Mouse (Mus musculus): Measurements from ENCODE around the gene Adk. TPM values are rescaled to one million over a fixed set of nuclear protein-coding genes. Genes with fewer than 3 reads are reported as not detected.

Adk gene
- polyA plus RNA-seq, 1 experiment, result 7.7 TPM

DNA sequence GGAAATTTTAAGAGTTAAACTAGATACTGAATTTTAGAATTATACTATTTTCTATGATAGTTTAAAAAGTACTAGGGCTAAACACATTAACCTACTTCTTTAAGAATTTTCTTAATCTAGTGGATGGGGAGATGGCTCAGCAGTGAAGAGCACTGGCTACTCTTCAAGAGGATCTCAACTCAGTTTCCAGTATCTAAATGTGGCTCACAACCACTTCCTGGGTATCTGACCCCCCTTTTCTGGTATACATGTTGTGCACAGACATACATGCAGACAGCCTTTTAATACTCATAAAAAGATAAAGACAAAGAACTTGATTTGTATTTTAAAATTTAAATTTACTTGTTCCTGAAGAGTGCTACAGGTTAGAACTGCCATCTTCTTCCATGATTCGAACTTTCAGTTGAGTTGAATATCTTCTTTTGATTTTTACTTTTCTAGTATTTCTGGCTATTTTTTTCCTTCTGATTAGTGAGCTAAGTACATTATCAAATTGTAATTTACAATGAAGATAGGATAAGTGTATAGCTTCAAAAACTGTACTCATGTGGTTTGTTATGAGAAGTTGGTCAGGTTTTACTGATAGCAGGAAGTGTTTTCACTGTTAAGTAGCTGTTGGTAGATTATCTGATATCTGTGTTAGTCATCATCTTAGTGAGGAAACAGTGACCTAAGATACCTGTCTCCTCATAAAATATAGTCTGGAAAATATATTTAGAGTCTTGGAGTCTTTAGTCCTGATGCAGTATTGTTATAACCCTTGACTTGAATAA is 121.8 kb downstream of the Adk start:
- no peak for DNase-seq (ENCODE audit: low read depth in 1 of 2, low spot score in 2 of 2)
- WGBS, result 85% methylated on average over 1 of the region's 1 CpGs
- no peak for TF ChIP-seq CTCF (IDR thresholded peaks at IDR 0.05; ENCODE audit: extremely low read depth, insufficient read depth, insufficient read length, insufficient replicate concordance)
- no peak for TF ChIP-seq POLR2A (IDR thresholded peaks at IDR 0.05; ENCODE audit: low read depth, low read length)
- H3K27ac ChIP-seq (ENCODE audit: insufficient read depth, low read length), result no peak overlapping the region
- no peaks in the 10 kb centered on the region for H3K4me1 ChIP-seq (ENCODE audit: control insufficient read depth, insufficient read depth, insufficient read length)
- no peak overlapping the region for H3K4me3 ChIP-seq (ENCODE audit: extremely low read depth, insufficient read depth, insufficient read length)
- no peaks in the 10 kb centered on the region for H3K36me3 ChIP-seq (ENCODE audit: control insufficient read depth, insufficient read depth, low read length)
- H3K27me3 ChIP-seq (ENCODE audit: control insufficient read depth, insufficient read depth, low read length), result no peaks in the 10 kb centered on the region

DNA sequence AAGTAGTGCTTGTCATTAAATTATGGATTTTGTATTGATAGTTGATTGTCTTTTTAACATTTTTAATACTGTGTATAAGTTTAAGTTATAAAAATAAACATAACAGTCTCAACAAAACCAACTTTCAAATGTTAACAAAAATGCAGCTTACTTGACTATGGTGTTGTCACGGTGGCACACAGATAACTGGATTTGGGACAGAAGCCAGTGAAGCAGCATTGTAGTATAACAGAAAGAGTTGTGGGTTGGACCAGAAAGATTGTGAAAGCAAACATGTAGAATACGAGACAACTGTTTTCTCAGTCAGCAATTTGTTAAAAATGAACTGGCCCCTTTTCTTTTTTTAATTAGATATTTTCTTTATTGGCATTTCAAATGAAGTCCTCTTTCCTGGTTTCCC is 122.4 kb downstream of the Adk start:
- WGBS, result 79% methylated on average over 2 of the region's 2 CpGs
- H3K4me1 ChIP-seq (ENCODE audit: control insufficient read depth, insufficient read depth, insufficient read length), result no peaks in the 10 kb centered on the region
- H3K36me3 ChIP-seq (ENCODE audit: control insufficient read depth, insufficient read depth, low read length), result no peaks in the 10 kb centered on the region
- H3K4me3 ChIP-seq (ENCODE audit: extremely low read depth, insufficient read depth, insufficient read length), result no peak overlapping the region
- no peak for DNase-seq (ENCODE audit: low read depth in 1 of 2, low spot score in 2 of 2)
- TF ChIP-seq POLR2A (IDR thresholded peaks at IDR 0.05; ENCODE audit: low read depth, low read length), result no peak
- no peak for TF ChIP-seq CTCF (IDR thresholded peaks at IDR 0.05; ENCODE audit: extremely low read depth, insufficient read depth, insufficient read length, insufficient replicate concordance)
- no peaks in the 10 kb centered on the region for H3K27me3 ChIP-seq (ENCODE audit: control insufficient read depth, insufficient read depth, low read length)
- H3K27ac ChIP-seq (ENCODE audit: insufficient read depth, low read length), result no peak overlapping the region

DNA sequence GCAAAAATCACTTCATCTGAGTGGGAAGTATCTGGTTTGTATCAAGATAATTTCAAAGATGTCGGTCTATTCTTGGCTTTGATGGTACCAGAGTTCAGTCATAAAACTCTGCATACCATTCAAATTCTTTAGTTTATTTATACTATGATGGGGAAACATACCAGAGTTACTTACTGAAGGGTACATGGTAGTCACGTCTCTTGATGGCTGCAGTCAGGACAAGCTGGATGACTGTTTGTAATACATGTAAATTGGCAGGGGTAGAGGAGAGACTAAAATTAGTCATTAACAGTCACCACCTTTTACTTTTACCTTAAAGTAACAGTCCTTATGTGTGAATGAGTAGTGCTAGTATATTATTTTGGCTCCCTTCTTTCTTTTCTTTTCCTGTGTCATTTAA is 125.4 kb downstream of the Adk start:
- no peaks in the 10 kb centered on the region for H3K36me3 ChIP-seq (ENCODE audit: control insufficient read depth, insufficient read depth, low read length)
- no peak overlapping the region for H3K27ac ChIP-seq (ENCODE audit: insufficient read depth, low read length)
- TF ChIP-seq CTCF (IDR thresholded peaks at IDR 0.05; ENCODE audit: extremely low read depth, insufficient read depth, insufficient read length, insufficient replicate concordance), result no peak
- TF ChIP-seq POLR2A (IDR thresholded peaks at IDR 0.05; ENCODE audit: low read depth, low read length), result no peak
- H3K4me1 ChIP-seq (ENCODE audit: control insufficient read depth, insufficient read depth, insufficient read length), result no peaks in the 10 kb centered on the region
- DNase-seq (ENCODE audit: low read depth in 1 of 2, low spot score in 2 of 2), result no peak
- H3K27me3 ChIP-seq (ENCODE audit: control insufficient read depth, insufficient read depth, low read length), result no peaks in the 10 kb centered on the region
- no peak overlapping the region for H3K4me3 ChIP-seq (ENCODE audit: extremely low read depth, insufficient read depth, insufficient read length)
- WGBS, result 91% methylated on average over 2 of the region's 2 CpGs

DNA sequence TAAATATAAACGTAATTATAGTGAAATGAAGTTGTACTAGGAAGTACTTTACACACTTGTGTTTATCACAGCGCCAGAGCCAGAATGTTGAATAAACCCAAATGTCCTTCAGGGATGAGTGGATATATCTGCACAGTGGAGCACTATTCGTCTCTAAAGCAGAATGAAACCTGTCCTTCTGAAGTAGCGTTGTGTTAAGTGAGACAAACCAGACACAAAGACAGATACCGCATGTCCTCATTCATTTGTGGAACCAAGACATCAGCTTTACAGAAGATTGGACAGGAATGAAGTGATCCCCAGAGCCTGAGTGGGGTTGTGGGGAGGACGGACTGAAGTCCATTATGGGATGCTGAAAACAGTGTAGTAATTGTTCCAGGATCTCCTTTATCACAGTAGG is 126.0 kb downstream of the Adk start:
- TF ChIP-seq CTCF (IDR thresholded peaks at IDR 0.05; ENCODE audit: extremely low read depth, insufficient read depth, insufficient read length, insufficient replicate concordance), result no peak
- TF ChIP-seq POLR2A (IDR thresholded peaks at IDR 0.05; ENCODE audit: low read depth, low read length), result no peak
- no peak for DNase-seq (ENCODE audit: low read depth in 1 of 2, low spot score in 2 of 2)
- H3K36me3 ChIP-seq (ENCODE audit: control insufficient read depth, insufficient read depth, low read length), result no peaks in the 10 kb centered on the region
- WGBS, result 91% methylated on average over 6 of the region's 6 CpGs
- H3K4me1 ChIP-seq (ENCODE audit: control insufficient read depth, insufficient read depth, insufficient read length), result no peaks in the 10 kb centered on the region
- H3K4me3 ChIP-seq (ENCODE audit: extremely low read depth, insufficient read depth, insufficient read length), result no peak overlapping the region
- H3K27ac ChIP-seq (ENCODE audit: insufficient read depth, low read length), result no peak overlapping the region
- H3K27me3 ChIP-seq (ENCODE audit: control insufficient read depth, insufficient read depth, low read length), result no peaks in the 10 kb centered on the region

DNA sequence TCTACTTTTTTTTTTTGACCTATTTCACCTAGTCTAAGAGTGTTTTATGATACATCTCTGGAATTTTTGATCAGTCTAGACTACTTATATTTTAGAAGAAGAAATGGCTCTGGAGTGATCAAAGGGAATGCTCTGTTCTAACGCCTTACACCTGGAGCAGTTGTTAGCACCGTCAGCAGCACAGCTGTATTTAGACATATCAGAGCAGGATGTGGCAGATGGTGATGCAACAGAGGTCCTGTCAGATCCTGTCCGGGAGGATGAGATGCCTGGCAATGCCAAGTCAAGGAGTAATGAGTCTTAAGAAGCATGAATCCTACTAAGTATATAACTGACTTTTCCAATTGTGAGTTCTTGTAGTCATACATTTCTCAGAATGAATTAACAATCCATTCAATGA is 128.7 kb downstream of the Adk start:
- DNase-seq (ENCODE audit: low read depth in 1 of 2, low spot score in 2 of 2), result no peak
- Histone ChIP-seq H3K4me1 (ENCODE audit: control insufficient read depth, insufficient read depth, insufficient read length) (no peaks in the 10 kb centered on the region), H3K27me3 (ENCODE audit: control insufficient read depth, insufficient read depth, low read length) (no peaks in the 10 kb centered on the region), H3K4me3 (ENCODE audit: extremely low read depth, insufficient read depth, insufficient read length) (no peak overlapping the region), H3K27ac (ENCODE audit: insufficient read depth, low read length) (no peak overlapping the region), H3K36me3 (ENCODE audit: control insufficient read depth, insufficient read depth, low read length) (no peaks in the 10 kb centered on the region)
- no peak for TF ChIP-seq POLR2A (IDR thresholded peaks at IDR 0.05; ENCODE audit: low read depth, low read length)
- TF ChIP-seq CTCF (IDR thresholded peaks at IDR 0.05; ENCODE audit: extremely low read depth, insufficient read depth, insufficient read length, insufficient replicate concordance), result no peak
- 68% methylated on average over 3 of the region's 3 CpGs for WGBS

DNA sequence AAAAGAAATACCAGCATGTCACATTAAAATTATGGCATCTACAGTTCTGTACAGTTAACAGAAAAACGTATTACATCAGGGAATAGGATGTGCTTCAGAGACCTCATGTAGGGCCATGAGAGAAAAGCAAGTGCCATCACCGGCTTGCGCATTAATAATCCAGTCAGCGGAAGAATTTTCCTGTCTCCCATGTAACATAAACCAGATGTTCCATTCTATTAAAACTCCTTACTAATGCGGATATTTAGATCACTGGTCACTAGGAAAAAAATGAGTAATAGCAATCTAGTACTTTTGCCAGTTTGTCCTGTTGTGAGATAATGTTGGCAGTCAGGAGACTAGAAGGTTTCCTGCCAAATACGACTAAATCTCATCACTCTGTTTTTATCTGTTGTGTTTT is 139.6 kb downstream of the Adk start:
- Histone ChIP-seq H3K4me3 (ENCODE audit: extremely low read depth, insufficient read depth, insufficient read length) (no peak overlapping the region), H3K27ac (ENCODE audit: insufficient read depth, low read length) (no peak overlapping the region), H3K27me3 (ENCODE audit: control insufficient read depth, insufficient read depth, low read length) (no peaks in the 10 kb centered on the region), H3K4me1 (ENCODE audit: control insufficient read depth, insufficient read depth, insufficient read length) (peaks cover 3% of the 10 kb centered on the region; the same call in 1 of the 2 replicates), H3K36me3 (ENCODE audit: control insufficient read depth, insufficient read depth, low read length) (no peaks in the 10 kb centered on the region)
- no peak for DNase-seq (ENCODE audit: low read depth in 1 of 2, low spot score in 2 of 2)
- WGBS, result 81% methylated on average over 6 of the region's 6 CpGs
- no peak for TF ChIP-seq CTCF (IDR thresholded peaks at IDR 0.05; ENCODE audit: extremely low read depth, insufficient read depth, insufficient read length, insufficient replicate concordance)
- TF ChIP-seq POLR2A (IDR thresholded peaks at IDR 0.05; ENCODE audit: low read depth, low read length), result no peak

DNA sequence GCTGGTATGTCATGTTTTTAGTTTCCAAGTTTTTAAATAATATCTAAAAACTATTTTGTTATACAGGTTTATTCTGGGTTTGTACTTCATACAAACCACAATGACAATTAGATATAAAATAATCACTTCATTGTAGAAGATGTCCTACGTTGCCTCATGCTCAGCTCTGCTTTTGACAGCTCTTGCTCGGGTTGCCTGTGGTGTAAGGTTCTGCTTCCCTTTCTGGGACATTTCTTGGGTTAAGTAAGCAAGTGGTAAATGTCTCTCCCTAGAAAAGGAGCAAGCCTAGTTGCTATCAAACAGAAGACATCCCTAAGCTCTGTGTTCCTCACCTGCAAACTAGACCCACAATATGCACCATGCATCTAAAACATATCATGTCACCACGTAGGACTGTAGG is 140.4 kb downstream of the Adk start:
- TF ChIP-seq CTCF (IDR thresholded peaks at IDR 0.05; ENCODE audit: extremely low read depth, insufficient read depth, insufficient read length, insufficient replicate concordance) (no peak), POLR2A (IDR thresholded peaks at IDR 0.05; ENCODE audit: low read depth, low read length) (no peak)
- Histone ChIP-seq H3K27ac (ENCODE audit: insufficient read depth, low read length) (no peak overlapping the region), H3K27me3 (ENCODE audit: control insufficient read depth, insufficient read depth, low read length) (no peaks in the 10 kb centered on the region), H3K36me3 (ENCODE audit: control insufficient read depth, insufficient read depth, low read length) (no peaks in the 10 kb centered on the region), H3K4me1 (ENCODE audit: control insufficient read depth, insufficient read depth, insufficient read length) (peaks cover 3% of the 10 kb centered on the region; the same call in 1 of the 2 replicates), H3K4me3 (ENCODE audit: extremely low read depth, insufficient read depth, insufficient read length) (no peak overlapping the region)
- whole genome bisulfite sequencing, result 76% methylated on average over 3 of the region's 3 CpGs
- DNase-seq (ENCODE audit: low read depth in 1 of 2, low spot score in 2 of 2), result no peak

Data from spleen, adult 2 months (tissue).